Mouse (Mus musculus): ENCODE data around the gene Stk10.

DNA sequence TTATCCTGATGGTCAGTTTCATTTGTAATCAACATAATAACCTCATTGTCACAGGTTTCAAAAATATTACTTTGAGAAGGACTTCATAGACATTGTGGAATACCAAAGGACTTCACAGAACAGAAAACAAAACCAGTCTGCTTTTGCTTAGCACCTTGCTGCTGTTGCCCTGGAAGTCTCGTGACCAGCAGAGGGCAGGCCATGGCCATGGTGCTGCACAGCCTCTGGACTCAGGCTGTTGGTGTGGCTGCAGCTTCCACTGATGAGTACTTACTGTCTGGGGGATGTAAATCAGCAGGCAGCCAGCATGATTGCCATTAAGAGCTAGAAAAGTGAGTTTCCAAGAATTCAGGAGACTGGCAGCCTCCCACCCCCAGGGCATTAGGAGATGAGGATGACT is 92.6 kb downstream of the Stk10 start:
- no peak for TF ChIP-seq EP300 (IDR thresholded peaks at IDR 0.05; ENCODE audit: insufficient read depth, low read depth, low read length)
- peak; percentile 71 for TF ChIP-seq CTCF (IDR thresholded peaks at IDR 0.05; ENCODE audit: low read depth, low read length)
- TF ChIP-seq POLR2A (IDR thresholded peaks at IDR 0.05; ENCODE audit: insufficient read depth, low read length) = no peak
